Mouse (Mus musculus): Measurements from ENCODE around the gene Oaf.

DNA sequence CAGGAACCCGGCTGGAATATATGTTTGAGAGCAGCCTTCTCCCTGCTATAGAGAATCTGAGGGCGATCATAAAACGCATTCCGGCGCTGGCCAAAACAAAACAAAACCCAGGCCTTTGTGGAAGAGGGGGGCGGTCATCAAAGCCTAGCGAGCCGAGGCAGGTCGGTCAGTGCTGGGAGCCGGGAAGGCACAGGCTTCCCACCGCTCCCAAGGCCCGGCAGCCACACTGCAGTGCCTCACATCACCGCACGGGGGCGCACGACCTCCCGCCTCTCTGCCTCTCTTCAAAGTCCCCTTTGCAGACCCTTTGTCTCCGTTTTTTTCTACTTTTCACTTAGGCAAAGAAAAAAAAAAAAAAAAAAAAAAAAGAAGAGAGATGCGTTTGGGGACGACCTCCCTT is 47.2 kb upstream of the Oaf start:
- TF ChIP-seq CTCF (IDR thresholded peaks at IDR 0.05; ENCODE audit: low read depth, low read length), result peak; percentile 82
- TF ChIP-seq POLR2A (IDR thresholded peaks at IDR 0.05; ENCODE audit: borderline replicate concordance, low read depth, low read length), result no peak
